Mouse (Mus musculus) kidney, postnatal 25 days (tissue): Measurements from ENCODE around the gene Usp17ld.
"Not testable (repeated sequence)": the region's sequence is repeated elsewhere in the genome, so short reads cannot be mapped to it uniquely, and the experiment has no call there.

Experiments
- DNase-seq, 2 experiments: peaks; one replicate each; pipeline ENCODE4 v3.0.0; 2021; ENCODE audit warnings: mixed read lengths in 2 of 2

Usp17ld gene

DNA sequence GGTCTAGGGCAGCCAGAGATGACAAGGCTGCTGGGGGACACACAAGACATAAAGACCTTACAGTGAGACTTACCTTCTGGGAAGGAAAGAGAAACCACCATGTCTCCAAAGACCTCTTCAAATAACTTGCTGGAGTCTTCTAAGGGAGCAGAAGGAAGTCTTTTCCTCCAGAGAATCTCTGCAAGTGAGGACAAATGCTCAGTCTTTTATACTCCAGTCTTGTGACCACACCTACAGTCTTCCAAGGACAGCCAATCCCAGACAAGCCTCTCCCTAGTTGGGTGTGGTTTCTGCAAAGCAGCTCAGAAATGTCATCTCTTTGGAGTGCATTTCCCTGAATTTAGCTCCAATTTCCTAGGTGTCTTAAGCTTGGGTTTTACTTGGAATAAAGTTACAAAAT lies at the start of gene Usp17ld:
TSS of gene Usp17ld (minus strand) at position 101 of the 400 bp plus-strand sequence.
- DNase-seq = not testable (repeated sequence)

DNA sequence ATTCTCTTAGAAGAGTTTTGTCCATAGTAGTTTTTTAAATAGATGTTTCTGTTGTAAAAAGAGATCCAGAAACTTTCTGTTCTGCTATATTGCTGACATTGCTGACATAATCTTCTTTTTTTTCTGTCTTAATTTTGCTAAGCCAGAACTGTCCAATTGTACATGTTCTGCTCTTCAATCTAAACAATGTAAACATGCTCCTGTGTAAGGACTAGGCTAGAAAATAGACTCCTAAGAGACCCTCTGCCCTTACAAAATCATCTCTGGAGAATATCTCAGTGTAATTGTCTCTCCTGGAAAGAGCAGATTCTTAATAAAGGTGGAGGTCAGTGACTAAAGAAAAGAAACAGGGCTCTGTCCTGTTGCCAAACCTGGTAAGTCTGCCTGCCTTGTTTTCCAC lies 35.6 kb downstream of the Usp17ld start, which contains the start of gene Olfr594:
TSS of gene Olfr594 (plus strand) at position 301 of the 400 bp plus-strand sequence.
- no peak for DNase-seq

DNA sequence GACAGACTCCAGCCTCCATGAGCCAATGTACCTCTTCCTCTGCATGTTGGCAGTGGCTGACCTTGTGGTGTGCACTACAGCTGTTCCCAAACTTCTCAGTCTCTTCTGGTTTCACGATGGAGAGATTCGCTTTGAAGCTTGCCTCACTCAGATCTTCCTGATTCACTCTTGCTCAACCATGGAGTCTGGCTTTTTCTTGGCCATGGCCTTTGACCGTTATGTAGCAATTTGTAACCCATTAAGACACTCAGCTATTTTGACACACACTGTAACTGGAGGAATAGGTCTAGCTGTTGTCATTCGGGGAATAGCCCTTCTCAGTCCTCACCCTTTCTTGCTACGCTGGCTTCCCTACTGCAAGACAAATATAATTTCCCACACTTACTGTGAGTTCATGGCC lies 40.3 kb downstream of the Usp17ld start:
- not testable (repeated sequence) for DNase-seq

DNA sequence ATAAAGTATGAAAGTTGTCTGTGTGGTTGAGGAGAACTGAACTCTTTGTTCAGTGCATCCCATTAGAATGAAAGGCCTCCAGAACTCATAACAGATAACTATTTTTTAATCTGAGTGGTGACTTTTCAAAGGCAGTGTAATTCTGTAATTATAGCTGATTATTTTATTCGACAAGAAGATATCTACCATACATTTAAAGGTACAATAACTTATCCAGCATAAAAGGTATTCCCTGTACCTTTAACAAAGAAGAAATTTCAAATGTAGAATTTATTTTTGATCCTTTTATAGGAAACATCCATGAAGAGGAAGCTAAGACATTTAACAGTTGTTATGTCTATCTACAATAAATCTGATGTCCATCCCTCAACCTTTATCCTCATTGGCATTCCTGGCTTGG lies 40.7 kb downstream of the Usp17ld start, which contains the start of gene Olfr593:
TSS of gene Olfr593 (plus strand) at position 301 of the 400 bp plus-strand sequence.
- DNase-seq = no peak
